Mouse (Mus musculus): ENCODE data around the gene Ush1c.

Ush1c gene

GRCm38 (mm10) chr7:46238346-46238745 is at the start of gene Ush1c:
TSS of gene Ush1c (minus strand) at chr7:46238503.
- DNase-seq (ENCODE audit: low read depth, low spot score), result no peak

- DNase-seq (ENCODE audit: low read depth, low spot score), result no peak
Observed at GRCm38 (mm10) chr7:46287051-46287450, 48.7 kb upstream of the Ush1c start.

GRCm38 (mm10) chr7:46286391-46286790 is 48.1 kb upstream of the Ush1c start:
- DNase-seq (ENCODE audit: low read depth, low spot score), result no peak

DNA sequence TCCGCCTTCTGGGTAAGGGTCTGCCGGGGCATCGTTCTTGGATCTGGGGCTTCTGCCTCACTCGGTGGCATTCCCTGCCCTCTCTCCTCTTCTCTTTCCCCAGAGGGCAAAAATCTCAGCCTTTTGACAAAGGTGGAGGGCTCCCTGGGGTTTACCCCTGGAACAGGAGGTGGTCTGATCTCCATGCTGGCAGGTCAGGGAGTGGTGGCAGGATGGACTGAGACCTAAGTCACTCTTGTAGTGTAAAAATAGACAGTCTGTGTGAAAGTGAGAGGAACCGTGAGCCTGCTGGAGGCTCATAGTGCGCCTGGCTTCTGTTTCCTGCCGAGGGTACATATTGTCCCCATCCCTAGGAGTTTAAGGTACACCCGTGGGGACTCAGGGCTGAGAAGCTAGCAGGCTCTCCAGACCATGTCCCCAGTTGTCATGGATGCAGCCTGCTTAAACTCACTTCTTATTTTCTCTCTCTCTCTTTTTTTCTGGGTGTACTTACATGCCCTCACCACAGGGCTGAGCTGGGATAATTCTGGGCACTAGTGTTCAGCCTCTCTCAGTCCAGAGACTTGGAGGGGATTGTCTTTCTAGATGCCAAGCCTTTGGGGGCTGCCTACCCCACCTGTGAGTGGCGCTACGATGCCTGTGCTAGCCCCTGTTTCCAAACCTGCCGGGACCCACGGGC is 47.0 kb upstream of the Ush1c start:
- DNase-seq (ENCODE audit: low read depth, low spot score), result no peak

DNA sequence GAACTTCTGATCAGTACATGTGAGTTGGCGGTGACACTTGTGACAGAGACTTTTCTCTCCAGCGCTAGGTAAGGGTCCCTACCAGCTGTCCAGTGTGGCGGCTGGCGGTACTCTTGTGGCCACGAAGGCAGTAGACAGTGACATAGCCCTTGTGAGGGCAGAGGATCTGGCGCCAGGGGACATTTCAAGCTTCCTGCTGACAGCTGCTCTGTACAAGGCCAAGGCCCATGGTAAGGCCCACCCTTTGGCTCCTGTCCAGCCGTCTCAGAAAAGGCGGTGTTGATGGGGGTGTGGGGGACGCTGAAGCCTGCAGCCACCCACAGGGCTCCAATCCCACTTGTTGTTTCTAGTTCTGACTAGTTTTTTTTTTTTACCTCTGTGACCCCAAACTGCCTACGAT is 45.4 kb upstream of the Ush1c start:
- no peak for DNase-seq (ENCODE audit: low read depth, low spot score)

DNA sequence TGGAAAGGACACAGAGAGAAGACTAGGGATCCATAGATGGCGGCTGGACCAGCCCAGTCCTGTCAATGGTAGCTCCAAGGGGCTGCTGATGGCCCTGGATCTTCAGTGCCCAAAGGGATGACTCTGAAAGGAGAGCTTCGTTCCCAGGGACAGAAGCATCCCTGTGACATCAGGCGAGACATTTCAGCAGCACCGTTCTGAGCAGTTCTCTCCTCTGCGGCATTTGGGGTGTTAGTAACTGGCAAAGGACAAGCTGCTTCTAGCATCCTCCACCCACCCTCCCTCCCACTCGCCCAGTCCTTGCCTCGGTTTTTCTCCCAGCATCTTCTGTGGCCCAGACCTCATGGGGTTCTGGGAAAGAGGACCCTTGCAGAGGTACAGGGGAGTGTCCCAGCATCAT is 44.0 kb upstream of the Ush1c start:
- no peak for DNase-seq (ENCODE audit: low read depth, low spot score)

- no peak for DNase-seq (ENCODE audit: low read depth, low spot score)
Observed at GRCm38 (mm10) chr7:46280896-46281295, 42.6 kb upstream of the Ush1c start.

GRCm38 (mm10) chr7:46279946-46280345 is 41.6 kb upstream of the Ush1c start:
- peak; percentile 65 for DNase-seq (ENCODE audit: low read depth, low spot score)

GRCm38 (mm10) chr7:46276156-46276555 is 37.9 kb upstream of the Ush1c start:
- DNase-seq (ENCODE audit: low read depth, low spot score), result no peak

DNA sequence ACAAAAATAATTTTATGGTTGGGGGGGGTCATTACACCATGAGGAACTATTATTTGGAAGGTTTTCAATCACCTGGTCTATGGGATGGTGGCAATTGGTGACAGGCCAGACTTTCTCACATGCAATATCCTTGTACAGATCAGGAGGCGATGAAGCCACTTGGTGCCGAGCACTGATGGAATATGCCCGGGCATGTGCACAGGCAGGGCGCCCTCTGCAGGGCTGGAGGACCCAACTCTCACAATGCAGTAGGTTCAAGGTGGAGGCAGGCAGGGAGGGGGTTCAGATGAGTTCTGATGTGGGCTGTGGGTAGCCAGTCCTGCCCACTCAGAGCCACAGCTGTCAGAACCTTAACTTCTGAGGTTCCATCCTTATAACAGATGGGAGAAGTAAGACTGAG is 13.5 kb upstream of the Ush1c start:
- peak; percentile 18 for DNase-seq (ENCODE audit: low read depth, low spot score)

- peak; percentile 26 for DNase-seq (ENCODE audit: low read depth, low spot score)
Observed at GRCm38 (mm10) chr7:46247606-46248005, 9.3 kb upstream of the Ush1c start.

DNA sequence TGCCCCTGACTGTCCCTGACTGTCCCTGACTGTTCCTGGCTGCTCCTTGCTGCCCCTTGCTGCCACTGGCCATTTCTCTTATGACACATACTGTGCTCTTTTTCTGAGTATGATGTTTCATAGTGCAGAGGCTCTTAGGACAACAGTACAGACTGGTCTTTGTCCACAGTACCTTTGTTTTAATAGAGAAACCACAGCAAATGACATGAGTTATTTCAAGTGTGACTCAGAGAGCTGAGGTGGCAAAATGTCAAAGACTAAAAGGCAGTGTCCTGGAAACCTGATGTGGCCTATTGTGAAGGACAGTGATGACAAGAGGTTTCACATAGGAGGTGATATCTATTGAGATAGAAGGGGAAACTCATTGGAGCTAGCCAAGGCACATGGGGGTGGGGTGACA is 8.6 kb upstream of the Ush1c start:
- peak; percentile 55 for DNase-seq (ENCODE audit: low read depth, low spot score)

DNA sequence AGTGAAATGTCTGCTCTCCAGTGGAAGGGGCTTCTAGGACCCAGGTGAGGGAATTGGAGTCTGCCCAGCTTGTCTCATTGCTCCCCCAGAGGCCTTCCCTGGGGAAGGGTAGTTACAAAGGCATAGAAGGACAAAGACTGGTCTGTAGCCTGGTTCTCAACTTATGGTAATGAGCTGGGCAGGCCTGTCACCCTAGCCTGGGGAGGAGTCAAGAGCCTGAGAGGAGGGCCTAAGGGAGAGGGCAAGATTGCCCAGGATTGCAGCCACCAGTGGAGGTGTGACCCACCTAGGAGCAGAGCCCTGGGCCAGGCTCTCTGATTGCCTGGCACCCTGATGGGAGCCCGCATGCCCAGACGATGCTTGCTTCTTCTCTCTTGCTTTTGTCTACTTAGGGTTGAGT is 2.4 kb upstream of the Ush1c start, which contains the start of gene Otog:
Gene Otog (plus strand): TSS at position 292 of the 400 bp plus-strand sequence.
- no peak for DNase-seq (ENCODE audit: low read depth, low spot score)

GRCm38 (mm10) chr7:46240091-46240490 is 1.8 kb upstream of the Ush1c start:
- no peak for DNase-seq (ENCODE audit: low read depth, low spot score)

DNA sequence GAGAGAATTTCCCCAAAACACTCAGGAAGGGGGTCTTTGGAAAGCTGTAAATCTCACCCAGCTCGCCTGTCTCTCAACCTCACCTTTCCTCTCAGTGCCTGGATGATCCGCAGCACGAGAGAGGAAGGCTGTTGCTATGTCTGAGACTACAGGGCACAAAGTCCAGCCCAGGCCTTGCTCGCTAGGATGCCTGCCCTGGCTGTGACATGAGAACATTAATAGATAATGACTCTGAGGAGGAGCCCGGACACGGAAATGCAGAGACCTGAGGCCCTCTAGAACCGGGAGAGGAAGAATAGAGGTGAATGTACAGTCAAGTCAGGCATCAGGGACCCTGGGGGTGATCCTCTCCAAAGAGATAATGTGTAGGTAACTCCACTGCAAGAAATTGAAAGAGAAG is 1.1 kb downstream of the Ush1c start:
- no peak for DNase-seq (ENCODE audit: low read depth, low spot score)

- DNase-seq (ENCODE audit: low read depth, low spot score), result no peak
Observed at GRCm38 (mm10) chr7:46236363-46236762, 1.9 kb downstream of the Ush1c start.

GRCm38 (mm10) chr7:46235948-46236347 is 2.4 kb downstream of the Ush1c start:
- DNase-seq (ENCODE audit: low read depth, low spot score), result no peak

GRCm38 (mm10) chr7:46226936-46227335 is 11.4 kb downstream of the Ush1c start:
- DNase-seq (ENCODE audit: low read depth, low spot score), result no peak

- DNase-seq (ENCODE audit: low read depth, low spot score), result peak; percentile 49
Observed at GRCm38 (mm10) chr7:46226253-46226652, 12.1 kb downstream of the Ush1c start.

- no peak for DNase-seq (ENCODE audit: low read depth, low spot score)
Observed at GRCm38 (mm10) chr7:46220591-46221129, 17.6 kb downstream of the Ush1c start.

DNA sequence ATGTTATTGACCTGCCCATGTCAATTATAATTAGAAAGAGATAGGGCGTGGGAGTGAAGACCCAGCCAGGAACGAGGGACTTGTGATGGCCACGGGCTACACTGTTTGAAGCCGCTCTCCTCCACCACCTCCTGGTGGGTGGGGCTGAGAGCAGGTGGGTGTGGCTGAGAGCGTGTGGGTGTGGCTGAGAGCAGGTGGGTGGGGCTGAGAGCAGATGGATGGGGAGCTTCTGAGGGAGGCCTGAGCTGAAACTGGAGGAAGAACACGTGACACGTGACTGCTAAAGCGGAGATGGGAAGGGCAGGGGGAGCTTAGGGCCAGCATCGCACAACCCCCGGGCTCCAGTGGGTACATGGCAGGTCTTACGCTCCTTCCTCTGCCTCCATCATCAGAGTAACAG is 19.9 kb downstream of the Ush1c start:
- no peak for DNase-seq (ENCODE audit: low read depth, low spot score)

DNA sequence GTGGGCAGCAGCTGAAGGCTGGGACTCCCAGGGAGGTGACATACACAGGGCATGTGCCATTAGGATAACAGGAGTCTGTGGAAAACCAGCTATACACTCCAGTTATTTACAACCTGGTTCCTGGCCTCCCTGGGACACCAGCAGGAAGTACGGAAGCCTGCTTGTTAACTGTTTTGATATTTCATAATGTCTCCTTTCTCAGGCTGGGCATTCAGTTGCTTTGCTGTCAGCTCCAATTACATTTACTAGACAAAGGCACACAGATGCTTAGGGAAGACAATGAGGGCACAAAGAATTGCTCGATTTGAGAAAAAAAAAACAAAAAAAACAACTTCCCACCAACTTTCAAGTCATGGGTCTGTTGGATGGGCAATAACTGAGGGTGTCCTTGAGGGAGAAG is 21.8 kb downstream of the Ush1c start:
- no peak for DNase-seq (ENCODE audit: low read depth, low spot score)

DNA sequence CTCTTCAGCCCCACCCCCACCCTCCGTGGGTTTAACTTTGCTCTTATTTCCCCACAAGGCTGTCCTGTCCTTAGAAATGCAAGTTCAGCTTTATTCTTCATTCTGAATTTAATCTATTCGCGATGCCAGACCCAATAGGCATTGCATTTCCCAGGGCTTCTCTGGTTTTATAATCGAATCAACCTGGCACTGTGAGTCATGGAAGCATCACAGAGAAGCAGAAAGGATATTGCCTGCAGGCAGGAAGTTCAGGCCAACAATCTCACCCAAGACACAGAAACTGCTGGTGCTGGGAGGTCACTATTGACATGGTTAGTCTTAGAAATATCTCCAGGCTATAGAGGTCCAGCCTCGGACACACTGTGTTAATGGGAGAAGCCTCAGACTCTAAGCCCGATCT is 28.0 kb downstream of the Ush1c start:
- DNase-seq (ENCODE audit: low read depth, low spot score), result peak; percentile 60

DNA sequence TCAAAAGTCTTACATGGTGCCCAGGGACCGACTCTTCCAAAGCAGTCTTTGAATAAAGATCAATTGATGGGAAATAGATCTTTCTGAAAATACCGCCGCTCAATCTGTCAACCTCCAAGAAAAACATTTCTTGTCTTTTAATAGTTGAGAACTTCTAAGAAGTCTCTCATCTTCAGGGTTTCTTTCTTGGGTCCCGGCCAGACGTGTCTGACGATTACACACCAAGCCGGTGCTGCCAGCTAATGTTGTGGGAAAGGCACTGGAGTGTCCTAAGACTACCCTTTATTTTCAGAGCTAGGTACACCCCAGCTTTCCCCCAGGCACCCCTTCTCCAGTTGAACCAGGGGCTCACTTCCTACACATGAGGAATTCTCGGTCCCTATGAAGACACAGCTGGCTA is 30.2 kb downstream of the Ush1c start:
- no peak for DNase-seq (ENCODE audit: low read depth, low spot score)

Measured in 3T3-L1 (cell line).